Mouse (Mus musculus) limb, embryonic 14.5 days (tissue): ENCODE results near the gene Otog. TPM values are rescaled to one million over a fixed set of nuclear protein-coding genes. Genes with fewer than 3 reads are reported as not detected.

Experiments
- ATAC-seq: fragments of 200-750 bp; cut with Nextera tagmentation; 2 replicates; pipeline ENCODE4 v1.8.0; 2017; ENCODE audit warnings: low read depth, moderate number of reproducible peaks, moderate TSS enrichment; ENCODE audit not compliant: low FRiP score
- DNase-seq: peaks from one replicate; pipeline ENCODE4 v3.0.0-alpha.2; 2015; ENCODE audit warnings: low spot score
- H3K27ac ChIP-seq: fragments of 300-500 bp; sonication (generic); replicated peaks from 2 replicates; pipeline ENCODE4 v1.5.1; 2014; ENCODE audit warnings: low read depth, mild to moderate bottlenecking, low read length, moderate library complexity, mixed read lengths
- H3K27me3 ChIP-seq: fragments of 300-500 bp; sonication (generic); 2 replicates; pipeline ENCODE4 v1.6.1; 2014; ENCODE audit warnings: low read length, mixed read lengths; ENCODE audit not compliant: control insufficient read depth, insufficient read depth
- H3K36me3 ChIP-seq: fragments of 300-500 bp; sonication (generic); 2 replicates; pipeline ENCODE4 v1.6.1; 2014; ENCODE audit warnings: mild to moderate bottlenecking, low read length, moderate library complexity, mixed read lengths; ENCODE audit not compliant: control insufficient read depth, insufficient read depth
- H3K4me1 ChIP-seq: fragments of 300-500 bp; sonication (generic); 2 replicates; pipeline ENCODE4 v1.6.1; 2014; ENCODE audit warnings: antibody characterized with exemption, low read length, mixed read lengths; ENCODE audit not compliant: control insufficient read depth, insufficient read depth
- H3K4me2 ChIP-seq: fragments of 300-500 bp; sonication (generic); replicated peaks from 2 replicates; pipeline ENCODE4 v1.6.1; 2014; ENCODE audit warnings: low read depth, mild to moderate bottlenecking, low read length, moderate library complexity; ENCODE audit not compliant: severe bottlenecking
- H3K4me3 ChIP-seq: fragments of 300-500 bp; sonication (generic); replicated peaks from 2 replicates; pipeline ENCODE4 v1.5.1; 2014; ENCODE audit warnings: low read length
- H3K9ac ChIP-seq: fragments of 300-500 bp; sonication (generic); 2 replicates; pipeline ENCODE4 v1.6.1; 2014; ENCODE audit warnings: mild to moderate bottlenecking, low read depth, low read length, moderate library complexity; ENCODE audit not compliant: severe bottlenecking
- H3K9me3 ChIP-seq: fragments of 300-500 bp; sonication (generic); 2 replicates; pipeline ENCODE4 v1.6.1; 2016; ENCODE audit warnings: low read length; ENCODE audit not compliant: control insufficient read depth
- POLR2A ChIP-seq: fragments of 200-500 bp; IDR thresholded peaks from 2 replicates; pipeline ENCODE4 v1.8.0; 2012; ENCODE audit warnings: inconsistent platforms, mild to moderate bottlenecking, moderate library complexity, borderline replicate concordance; ENCODE audit not compliant: insufficient read depth, insufficient read length; ENCODE audit errors: extremely low read depth
- WGBS: fragments of 180-500 bp; shearing (Covaris S2); extraction: QIAGEN DNeasy Blood & Tissue Kit; methylation state at CpG from one replicate; pipeline ENCODE4 v1.1.7; 2014; 5-methylcytosine and 5-hydroxymethylcytosine counted together
- polyA plus RNA-seq, 2 experiments: library from polyadenylated mRNA; depleted of rRNA in 1 of 2; stranded (reverse) in 1 of 2; unstranded in 1 of 2; fragments of >200 nt; fragmentation: Nextera tagmentation in 1 of 2; extraction: Ambion mirVana in 1 of 2; gene quantifications; 2 replicates each; pipeline versions ENCODE4 v1.2.1 to v1.2.3; 2012 to 2014

Otog gene
- 2.3 and 3.3 TPM in 2 replicates for polyA plus RNA-seq (2012; rRNA removed)
- 0.63 and 0.79 TPM in 2 replicates for polyA plus RNA-seq (2014; fragmentation: Nextera tagmentation; extraction: Ambion mirVana)

- Histone ChIP-seq H3K9me3 (no peaks in the 10 kb centered on the region), H3K4me2 (no peak within 1 kb of the TSS), H3K36me3 (no peaks in the 10 kb centered on the region), H3K9ac (no peak within 1 kb of the TSS), H3K4me1 (peaks cover 4% of the 10 kb centered on the region; the same call in 1 of the 2 replicates), H3K27ac (no peak within 1 kb of the TSS), H3K4me3 (no peak within 1 kb of the TSS), H3K27me3 (no peaks in the 10 kb centered on the region)
- 25% methylated on average over 2 of the region's 2 CpGs for WGBS
- no peak for TF ChIP-seq POLR2A
- no peak for DNase-seq
- ATAC-seq = no peak
These were observed at the start of gene Otog for GRCm38 (mm10) chr7:46240696-46241095. Gene Otog (plus strand): TSS chr7:46240987.

DNA sequence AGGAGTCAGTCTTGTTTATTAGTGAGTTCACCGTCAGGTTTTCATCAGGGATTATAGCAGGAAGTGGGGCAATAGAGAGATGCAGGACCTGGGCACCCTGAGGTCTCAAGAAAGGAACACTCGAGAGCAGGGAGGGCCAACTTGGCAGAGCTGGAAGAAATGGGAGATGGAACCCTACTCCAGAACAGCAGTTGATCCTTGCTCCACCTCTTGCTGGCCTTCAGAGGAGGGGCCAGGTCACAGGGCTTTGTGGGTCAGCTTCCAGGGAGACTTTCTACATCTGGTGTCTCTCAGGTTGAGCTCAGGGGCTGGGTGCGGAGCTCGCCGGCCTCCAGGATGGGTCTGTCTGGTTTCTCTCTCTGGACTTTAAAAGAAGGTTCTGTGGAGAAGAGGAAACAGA, 45.4 kb upstream of the Otog start:
- WGBS = 72% methylated on average over 5 of the region's 5 CpGs
- H3K27ac ChIP-seq = no peak overlapping the region
- no peaks in the 10 kb centered on the region for H3K36me3 ChIP-seq
- no peak overlapping the region for H3K4me2 ChIP-seq
- no peak for ATAC-seq
- no peak overlapping the region for H3K9ac ChIP-seq
- H3K27me3 ChIP-seq = no peaks in the 10 kb centered on the region
- no peak for DNase-seq
- no peak for TF ChIP-seq POLR2A
- no peaks in the 10 kb centered on the region for H3K4me1 ChIP-seq
- H3K4me3 ChIP-seq = no peak overlapping the region
- H3K9me3 ChIP-seq = no peaks in the 10 kb centered on the region

DNA sequence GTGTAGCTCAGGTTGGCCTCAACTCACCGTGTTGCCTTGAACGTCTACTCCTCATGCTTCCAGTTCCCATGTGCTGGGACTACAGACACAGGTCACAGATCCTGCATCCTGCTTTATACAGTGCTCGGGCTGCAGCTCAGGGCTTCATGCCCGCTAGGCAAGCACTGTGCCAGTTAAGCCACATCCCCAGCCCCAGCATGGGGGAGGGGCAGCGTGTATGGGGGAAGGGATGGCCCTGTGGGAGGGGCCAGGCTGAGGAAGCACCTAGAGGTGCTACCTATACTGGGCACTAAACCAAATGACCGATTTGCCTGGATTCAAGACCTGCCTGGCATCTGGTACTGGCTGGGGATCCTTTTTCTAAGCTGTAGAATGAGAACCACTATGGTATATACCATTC, 40.8 kb upstream of the Otog start:
- WGBS = 59% methylated on average over 6 of the region's 6 CpGs
- no peaks in the 10 kb centered on the region for H3K36me3 ChIP-seq
- H3K4me1 ChIP-seq = no peaks in the 10 kb centered on the region
- H3K4me2 ChIP-seq = no peak overlapping the region
- H3K9me3 ChIP-seq = no peaks in the 10 kb centered on the region
- ATAC-seq (no peak), DNase-seq (no peak)
- no peak overlapping the region for H3K9ac ChIP-seq
- H3K27ac ChIP-seq = no peak overlapping the region
- no peak overlapping the region for H3K4me3 ChIP-seq
- no peak for TF ChIP-seq POLR2A
- no peaks in the 10 kb centered on the region for H3K27me3 ChIP-seq

GRCm38 (mm10) chr7:46201649-46202048, 39.1 kb upstream of the Otog start:
- TF ChIP-seq POLR2A = no peak
- no peak overlapping the region for H3K27ac ChIP-seq
- H3K4me3 ChIP-seq = no peak overlapping the region
- 19% methylated on average over 14 of the region's 14 CpGs for WGBS
- no peaks in the 10 kb centered on the region for H3K27me3 ChIP-seq
- no peaks in the 10 kb centered on the region for H3K4me1 ChIP-seq
- no peak for ATAC-seq
- DNase-seq = no peak
- H3K9me3 ChIP-seq = no peaks in the 10 kb centered on the region
- peak overlapping the region; percentile 28; the same call in 1 of the 2 replicates for H3K9ac ChIP-seq
- peak overlapping the region; percentile 10; the same call in 1 of the 2 replicates for H3K4me2 ChIP-seq
- no peaks in the 10 kb centered on the region for H3K36me3 ChIP-seq

DNA sequence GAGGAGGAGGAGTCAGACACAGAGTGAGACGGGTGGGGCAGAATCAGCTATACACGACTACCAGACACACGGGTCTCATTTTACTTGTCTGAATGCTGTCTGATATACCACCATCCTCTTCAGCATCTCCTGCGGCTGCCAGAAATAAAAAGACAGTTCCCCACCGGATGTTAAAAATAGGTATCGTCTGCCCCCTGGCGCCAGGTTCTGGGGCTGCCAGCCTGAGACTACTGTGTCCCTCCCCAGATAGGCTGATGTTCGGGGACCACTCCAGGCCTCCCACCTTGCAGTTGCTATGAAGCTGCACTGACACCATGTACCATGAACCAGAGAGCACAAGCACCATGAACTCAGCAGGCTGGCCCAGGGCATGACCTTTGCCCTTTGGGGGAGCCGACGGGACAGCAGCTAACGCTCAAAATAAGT, 36.7 kb upstream of the Otog start:
- Histone ChIP-seq H3K4me3 (no peak overlapping the region), H3K9me3 (no peaks in the 10 kb centered on the region), H3K27me3 (no peaks in the 10 kb centered on the region), H3K4me1 (no peaks in the 10 kb centered on the region), H3K36me3 (no peaks in the 10 kb centered on the region), H3K4me2 (no peak overlapping the region), H3K27ac (no peak overlapping the region), H3K9ac (no peak overlapping the region)
- DNase-seq = no peak
- ATAC-seq = no peak
- no peak for TF ChIP-seq POLR2A
- 51% methylated on average over 11 of the region's 11 CpGs for WGBS

GRCm38 (mm10) chr7:46204775-46205174, 36.0 kb upstream of the Otog start:
- ATAC-seq (no peak), DNase-seq (no peak)
- WGBS = 73% methylated on average over 6 of the region's 6 CpGs
- Histone ChIP-seq H3K4me1 (no peaks in the 10 kb centered on the region), H3K27me3 (no peaks in the 10 kb centered on the region), H3K36me3 (no peaks in the 10 kb centered on the region), H3K4me2 (no peak overlapping the region), H3K9ac (no peak overlapping the region), H3K27ac (no peak overlapping the region), H3K9me3 (no peaks in the 10 kb centered on the region), H3K4me3 (no peak overlapping the region)
- TF ChIP-seq POLR2A = no peak
